ENCODE assay signal across 8 mouse cellular contexts in the genomic region with DNA sequence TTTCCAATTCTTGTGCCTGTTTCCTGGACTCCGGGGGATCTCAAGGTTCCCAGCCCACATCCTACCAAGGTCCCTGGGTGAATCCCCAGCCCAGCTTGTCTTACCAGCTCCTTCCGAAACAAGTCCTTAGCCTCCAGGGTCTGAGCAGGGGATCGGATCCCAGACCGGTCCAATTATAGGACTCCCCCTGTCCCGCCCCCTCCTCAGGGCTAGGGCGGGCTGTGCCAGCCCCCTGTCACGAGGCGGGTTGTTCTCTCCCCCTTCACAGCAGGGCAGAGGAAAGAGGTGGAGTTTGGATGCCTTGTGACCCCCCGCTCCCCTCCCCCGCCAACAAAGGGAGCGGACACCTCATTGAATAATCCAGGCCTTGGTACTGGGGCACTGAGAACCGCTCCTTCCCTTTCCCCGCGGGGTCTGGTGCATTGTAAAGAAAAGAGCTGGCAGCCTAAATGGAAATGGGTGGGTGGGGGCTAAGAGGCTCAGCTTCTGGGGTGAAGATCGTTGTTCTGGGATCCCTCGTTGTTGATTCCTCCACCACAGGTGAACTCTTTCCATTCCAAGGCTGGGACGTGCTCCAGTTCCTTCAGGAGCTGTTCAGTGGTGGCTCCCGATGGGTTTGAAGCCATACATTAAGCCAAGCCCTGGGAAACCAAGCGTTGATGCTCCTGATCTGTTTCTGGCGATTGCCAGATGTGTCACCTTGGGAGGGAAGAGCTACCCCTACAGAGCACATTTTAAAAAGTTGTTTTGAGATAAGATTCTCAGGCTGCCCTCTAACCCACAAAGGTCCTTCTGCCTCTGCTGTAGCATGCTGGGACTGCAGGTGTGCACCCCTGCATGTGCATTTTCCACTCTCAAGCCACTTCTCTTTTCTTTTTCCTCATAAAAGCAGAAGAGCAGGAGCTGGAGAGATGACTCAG. TPM values are rescaled to one million over a fixed set of nuclear protein-coding genes. Genes with fewer than 3 reads are reported as not detected.
DNase-seq lines count a peak whose midpoint lies in the region; ATAC-seq and TF ChIP-seq lines count a peak whose summit lies in the region.

Gene Apoe (minus strand): TSS at position 282 of the 920 bp plus-strand sequence.

- peaks cover 17% of the 10 kb centered on the region for H3K4me1 ChIP-seq in embryonic facial prominence, embryonic 12.5 days
- peaks cover 10% of the 10 kb centered on the region for H3K4me1 ChIP-seq in intestine, postnatal 0 days (replicated peaks; ENCODE audit: control insufficient read depth, insufficient read depth, low read length)

- peaks cover 40% of the 10 kb centered on the region for H3K36me3 ChIP-seq in embryonic facial prominence, embryonic 12.5 days
- H3K36me3 ChIP-seq in intestine, postnatal 0 days (ENCODE audit: control insufficient read depth, insufficient read depth) = peaks cover 21% of the 10 kb centered on the region; the same call in 1 of the 2 replicates

- intact Hi-C loops in left cerebral cortex, postnatal 36 days (cut with DNase I) = no loop called here

- TF ChIP-seq CTCF in intestine, postnatal 0 days (IDR thresholded peaks at IDR 0.05; ENCODE audit: low read depth) = peak; percentile 22; the same call in 1 of the 2 replicates

- H3K27ac ChIP-seq in embryonic facial prominence, embryonic 12.5 days = peak within 1 kb of the TSS; percentile 30; the same call in 1 of the 2 replicates
- H3K27ac ChIP-seq in intestine, postnatal 0 days (ENCODE audit: low read depth, low read length) = peak within 1 kb of the TSS; percentile 83; the same call in 1 of the 2 replicates

- peaks cover 6% of the 10 kb centered on the region; the same call in 1 of the 2 replicates for H3K9me3 ChIP-seq in embryonic facial prominence, embryonic 12.5 days
- no peaks in the 10 kb centered on the region for H3K9me3 ChIP-seq in intestine, postnatal 0 days (ENCODE audit: control insufficient read depth)

- peak within 1 kb of the TSS; percentile 33 for H3K9ac ChIP-seq in embryonic facial prominence, embryonic 12.5 days
- peak within 1 kb of the TSS; percentile 38; the same call in 1 of the 2 replicates for H3K9ac ChIP-seq in intestine, postnatal 0 days (ENCODE audit: low read depth, low read length)

- no peak for ATAC-seq in CD4-positive, CD25-positive, alpha-beta regulatory T cell, adult 4 months
- no peak for ATAC-seq in embryonic facial prominence, embryonic 12.5 days (ENCODE audit: insufficient number of reproducible peaks, insufficient read depth, low FRiP score, low TSS enrichment)
- no peak for ATAC-seq in intestine, postnatal 0 days
- ATAC-seq in megakaryocyte progenitor cell, adult 5-6 weeks (replicated peaks; ENCODE audit: poor library complexity) = peak; percentile 48

- H3K4me2 ChIP-seq in embryonic facial prominence, embryonic 12.5 days (replicated peaks) = peak within 1 kb of the TSS; percentile 66
- H3K4me2 ChIP-seq in intestine, postnatal 0 days (replicated peaks; ENCODE audit: low read depth) = peak within 1 kb of the TSS; percentile 53

- 2% methylated on average over 20 of the region's 20 CpGs for WGBS in embryonic facial prominence, embryonic 12.5 days
- 17% methylated on average over 20 of the region's 20 CpGs for WGBS in intestine, postnatal 0 days

- DNase-seq in CD4-positive, CD25-positive, alpha-beta regulatory T cell, adult 2 months (ENCODE audit: low read depth, low spot score) = peak; percentile 7
- DNase-seq in heart, adult 11 months = peak; percentile 99
- DNase-seq in left cerebral cortex, postnatal 36 days (ENCODE audit: low spot score in 2 of 2) = peak; percentile 50 to 55
- peak; percentile 60 for DNase-seq in right cerebral cortex, postnatal 4 days

- no peaks in the 10 kb centered on the region for H3K27me3 ChIP-seq in embryonic facial prominence, embryonic 12.5 days
- H3K27me3 ChIP-seq in intestine, postnatal 0 days (replicated peaks; ENCODE audit: control insufficient read depth, insufficient read depth, low read length) = no peaks in the 10 kb centered on the region

- H3K4me3 ChIP-seq in embryonic facial prominence, embryonic 12.5 days = peak within 1 kb of the TSS; percentile 33
- H3K4me3 ChIP-seq in intestine, postnatal 0 days (ENCODE audit: low read depth, low read length) = peak within 1 kb of the TSS; percentile 30

RNA-seq across cellular contexts. Expression of gene Apoe, which starts in this region (rescaled TPM):
- 1 to 10 TPM; 6.6 to 7.6 TPM for polyA plus RNA-seq in CD4-positive, CD25-positive, alpha-beta regulatory T cell, adult 4 months (2017; shearing (Covaris generic))
- 200 and 220 TPM in 2 replicates for polyA plus RNA-seq in embryonic facial prominence, embryonic 12.5 days (2016; fragmentation: Nextera tagmentation; extraction: Ambion mirVana)
- polyA plus RNA-seq in intestine, postnatal 0 days (2015; fragmentation: Nextera tagmentation; extraction: Ambion mirVana) = 435 and 436 TPM in 2 replicates
- total RNA-seq in left cerebral cortex, postnatal 36 days (2021) = 1,000 to 10,000 TPM; 1,886 to 2,087 TPM
- 18.7 and 27.5 TPM in 2 replicates for total RNA-seq in megakaryocyte progenitor cell, adult 5-6 weeks (2015)
- total RNA-seq in megakaryocyte progenitor cell, adult 5-6 weeks (2017) = 110 and 130 TPM in 2 replicates

Comparison
In these comparisons a context has a peak if more than half of its experiments do, and no peak if none do; other contexts are left out.
1. RNA of gene Apoe (total RNA-seq): 1,886 to 2,087 TPM in left cerebral cortex, postnatal 36 days; 18.7 to 130 TPM in megakaryocyte progenitor cell, adult 5-6 weeks; every median in the first group is over 10 times any median in the second.
2. RNA of gene Apoe (polyA plus RNA-seq): 435 to 436 TPM in intestine, postnatal 0 days and 200 to 220 TPM in embryonic facial prominence, embryonic 12.5 days; 6.6 to 7.6 TPM in CD4-positive, CD25-positive, alpha-beta regulatory T cell, adult 4 months; every median in the first group is over 10 times any median in the second.
3. DNase-seq: peak in every context shown above with its lines; median percentile 99 in heart, adult 11 months; 60 in right cerebral cortex, postnatal 4 days; 52 in left cerebral cortex, postnatal 36 days; 7 in CD4-positive, CD25-positive, alpha-beta regulatory T cell, adult 2 months.